Mouse (Mus musculus) midbrain, embryonic 12.5 days (tissue): Measurements from ENCODE around the gene Ice2. TPM values are rescaled to one million over a fixed set of nuclear protein-coding genes. Genes with fewer than 3 reads are reported as not detected.

Experiments
- ATAC-seq: fragments of 200-750 bp; cut with Nextera tagmentation; 2 replicates; pipeline ENCODE4 v1.8.0; 2017; ENCODE audit warnings: low read depth, moderate TSS enrichment, moderate library complexity; ENCODE audit not compliant: low FRiP score
- H3K27ac ChIP-seq: fragments of 300-500 bp; sonication (generic); replicated peaks from 2 replicates; pipeline ENCODE4 v1.5.1; 2016; ENCODE audit warnings: mild to moderate bottlenecking
- H3K27me3 ChIP-seq: fragments of 300-500 bp; sonication (generic); 2 replicates; pipeline ENCODE4 v1.6.1; 2016; ENCODE audit warnings: mild to moderate bottlenecking
- H3K36me3 ChIP-seq: fragments of 300-500 bp; sonication (generic); 2 replicates; pipeline ENCODE4 v1.6.1; 2016
- H3K4me1 ChIP-seq: fragments of 300-500 bp; sonication (generic); 2 replicates; pipeline ENCODE4 v1.6.1; 2016
- H3K4me2 ChIP-seq: fragments of 300-500 bp; sonication (generic); replicated peaks from 2 replicates; pipeline ENCODE4 v1.6.1; 2016; ENCODE audit warnings: mild to moderate bottlenecking, moderate library complexity
- H3K4me3 ChIP-seq: fragments of 300-500 bp; sonication (generic); 2 replicates; pipeline ENCODE4 v1.5.1; 2016; ENCODE audit warnings: mild to moderate bottlenecking
- H3K9ac ChIP-seq: fragments of 300-500 bp; sonication (generic); replicated peaks from 2 replicates; pipeline ENCODE4 v1.6.1; 2016; ENCODE audit warnings: mild to moderate bottlenecking, moderate library complexity
- H3K9me3 ChIP-seq: fragments of 300-500 bp; sonication (generic); 2 replicates; pipeline ENCODE4 v1.6.1; 2016; ENCODE audit warnings: mild to moderate bottlenecking
- WGBS: fragments of 180-500 bp; shearing (Covaris S2); methylation state at CpG from one replicate; pipeline ENCODE4 v1.1.7; 2016; 5-methylcytosine and 5-hydroxymethylcytosine counted together
- polyA plus RNA-seq: library from polyadenylated mRNA; unstranded; fragments of >200 nt; fragmentation: Nextera tagmentation; extraction: Ambion mirVana; gene quantifications from 2 replicates; pipeline ENCODE4 v1.2.1, GENCODE M21; 2016

Ice2 gene
- polyA plus RNA-seq, 1 experiment from 2014 or later = 18.5 TPM

GRCm38 (mm10) chr9:69376982-69377653 is 20.6 kb upstream of the Ice2 start:
- no peaks in the 10 kb centered on the region for H3K9me3 ChIP-seq
- peaks cover 7% of the 10 kb centered on the region; the same call in 1 of the 2 replicates for H3K4me1 ChIP-seq
- ATAC-seq = no peak
- H3K27me3 ChIP-seq = no peaks in the 10 kb centered on the region
- no peak overlapping the region for H3K27ac ChIP-seq
- H3K36me3 ChIP-seq = no peaks in the 10 kb centered on the region; the same call in 1 of the 2 replicates
- H3K4me2 ChIP-seq = no peak overlapping the region
- WGBS = 92% methylated on average over 4 of the region's 4 CpGs
- no peak overlapping the region for H3K4me3 ChIP-seq
- H3K9ac ChIP-seq = no peak overlapping the region

GRCm38 (mm10) chr9:69377654-69378045 is 20.1 kb upstream of the Ice2 start:
- 86% methylated on average over 3 of the region's 3 CpGs for WGBS
- Histone ChIP-seq H3K9me3 (no peaks in the 10 kb centered on the region), H3K4me3 (no peak overlapping the region), H3K36me3 (no peaks in the 10 kb centered on the region; the same call in 1 of the 2 replicates), H3K27me3 (no peaks in the 10 kb centered on the region), H3K4me1 (peaks cover 4% of the 10 kb centered on the region; the same call in 1 of the 2 replicates), H3K27ac (no peak overlapping the region), H3K4me2 (no peak overlapping the region), H3K9ac (no peak overlapping the region)
- no peak for ATAC-seq

- Histone ChIP-seq H3K36me3 (no peaks in the 10 kb centered on the region; the same call in 1 of the 2 replicates), H3K4me1 (no peaks in the 10 kb centered on the region), H3K9me3 (no peaks in the 10 kb centered on the region), H3K27ac (no peak overlapping the region), H3K27me3 (no peaks in the 10 kb centered on the region), H3K4me3 (no peak overlapping the region), H3K4me2 (no peak overlapping the region), H3K9ac (no peak overlapping the region)
- no peak for ATAC-seq
- WGBS = 53% methylated on average over 1 of the region's 1 CpGs
Measured at GRCm38 (mm10) chr9:69380546-69380945, 17.2 kb upstream of the Ice2 start.

GRCm38 (mm10) chr9:69381741-69382140 is 16.0 kb upstream of the Ice2 start:
- Histone ChIP-seq H3K4me1 (no peaks in the 10 kb centered on the region), H3K9me3 (no peaks in the 10 kb centered on the region), H3K27ac (no peak overlapping the region), H3K9ac (no peak overlapping the region), H3K27me3 (no peaks in the 10 kb centered on the region), H3K36me3 (no peaks in the 10 kb centered on the region), H3K4me2 (no peak overlapping the region), H3K4me3 (no peak overlapping the region)
- ATAC-seq = no peak
- 60% methylated on average over 7 of the region's 7 CpGs for WGBS

GRCm38 (mm10) chr9:69384475-69384874 is 13.2 kb upstream of the Ice2 start:
- no peak for ATAC-seq
- Histone ChIP-seq H3K4me3 (no peak overlapping the region), H3K27ac (no peak overlapping the region), H3K4me1 (no peaks in the 10 kb centered on the region), H3K27me3 (no peaks in the 10 kb centered on the region), H3K36me3 (no peaks in the 10 kb centered on the region), H3K4me2 (no peak overlapping the region), H3K9me3 (no peaks in the 10 kb centered on the region), H3K9ac (no peak overlapping the region)
- WGBS = 90% methylated on average over 17 of the region's 17 CpGs

DNA sequence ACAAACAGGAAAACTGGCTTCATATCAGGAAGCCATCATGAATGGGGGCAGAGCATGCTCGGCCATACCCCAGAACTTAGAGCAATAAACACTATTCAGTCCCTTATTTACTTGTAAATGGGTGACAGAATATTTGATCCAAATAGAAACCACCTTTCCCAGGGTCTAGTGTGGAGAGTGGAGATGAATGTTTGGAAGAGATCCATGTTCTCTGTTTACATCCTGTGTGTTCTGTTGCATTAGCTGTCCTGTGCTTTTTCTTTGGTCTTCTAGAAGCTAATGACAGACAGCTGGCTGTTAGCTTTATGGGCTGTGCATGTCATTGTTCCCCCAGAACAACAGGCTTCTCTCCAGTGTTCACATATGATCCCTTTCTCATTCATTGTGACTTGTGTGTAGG is 12.8 kb upstream of the Ice2 start:
- Histone ChIP-seq H3K4me1 (no peaks in the 10 kb centered on the region), H3K4me2 (no peak overlapping the region), H3K9ac (no peak overlapping the region), H3K36me3 (no peaks in the 10 kb centered on the region), H3K4me3 (no peak overlapping the region), H3K27me3 (no peaks in the 10 kb centered on the region), H3K27ac (no peak overlapping the region), H3K9me3 (no peaks in the 10 kb centered on the region)
- no peak for ATAC-seq
- WGBS = 81% methylated on average over 1 of the region's 1 CpGs

- Histone ChIP-seq H3K4me3 (no peak overlapping the region), H3K9me3 (no peaks in the 10 kb centered on the region), H3K27ac (no peak overlapping the region), H3K4me2 (no peak overlapping the region), H3K4me1 (no peaks in the 10 kb centered on the region), H3K27me3 (no peaks in the 10 kb centered on the region), H3K9ac (no peak overlapping the region), H3K36me3 (no peaks in the 10 kb centered on the region)
- ATAC-seq = no peak
- 84% methylated on average over 4 of the region's 4 CpGs for WGBS
Measured at GRCm38 (mm10) chr9:69387296-69387695, 10.4 kb upstream of the Ice2 start.

GRCm38 (mm10) chr9:69390631-69391030 is 7.1 kb upstream of the Ice2 start:
- Histone ChIP-seq H3K9me3 (no peaks in the 10 kb centered on the region), H3K4me1 (no peaks in the 10 kb centered on the region), H3K27ac (no peak overlapping the region), H3K36me3 (no peaks in the 10 kb centered on the region), H3K27me3 (no peaks in the 10 kb centered on the region), H3K4me2 (no peak overlapping the region), H3K9ac (no peak overlapping the region), H3K4me3 (no peak overlapping the region)
- 72% methylated on average over 4 of the region's 4 CpGs for WGBS
- no peak for ATAC-seq

DNA sequence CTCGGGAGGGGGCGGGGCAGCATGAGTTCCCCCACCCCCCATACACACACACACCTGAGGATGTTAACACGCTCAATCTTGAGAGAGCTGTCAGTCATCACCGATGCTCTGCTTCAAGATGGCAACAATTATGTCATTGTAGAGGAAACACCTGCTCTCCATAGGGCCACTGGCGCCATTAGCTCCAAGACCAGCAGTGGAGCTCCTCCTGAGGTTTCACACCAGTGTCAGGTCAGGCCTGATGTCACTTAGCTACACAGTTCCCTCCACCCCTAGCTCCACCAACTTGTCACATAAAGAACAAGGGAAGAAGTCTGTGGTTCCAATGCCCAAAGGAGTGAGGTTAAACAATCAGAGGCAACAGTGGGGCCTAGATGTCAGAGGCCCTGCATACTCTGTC is 3.5 kb upstream of the Ice2 start:
- peaks cover 10% of the 10 kb centered on the region for H3K4me1 ChIP-seq
- no peaks in the 10 kb centered on the region for H3K36me3 ChIP-seq
- no peak overlapping the region for H3K4me3 ChIP-seq
- H3K27me3 ChIP-seq = no peaks in the 10 kb centered on the region
- WGBS = 88% methylated on average over 5 of the region's 5 CpGs
- H3K9ac ChIP-seq = no peak overlapping the region
- H3K4me2 ChIP-seq = no peak overlapping the region
- no peaks in the 10 kb centered on the region for H3K9me3 ChIP-seq
- ATAC-seq = no peak
- H3K27ac ChIP-seq = no peak overlapping the region

DNA sequence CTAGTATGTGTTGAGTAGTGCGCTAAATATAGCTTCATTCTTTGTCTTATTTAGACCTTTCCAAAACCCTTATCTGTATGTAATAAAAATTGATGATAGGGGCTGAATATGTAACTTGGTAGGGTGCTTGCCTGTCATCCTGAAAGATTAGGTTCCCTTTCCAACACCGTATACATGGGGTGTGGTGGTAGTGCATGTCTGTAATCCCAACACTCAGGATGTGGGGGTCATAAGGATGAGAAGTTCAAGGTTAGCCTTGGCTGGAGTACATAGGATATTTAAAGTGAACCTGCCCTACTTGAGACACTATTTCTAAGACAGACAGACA is 310 bp upstream of the Ice2 start:
- peaks cover 10% of the 10 kb centered on the region for H3K4me1 ChIP-seq
- no peaks in the 10 kb centered on the region for H3K9me3 ChIP-seq
- H3K4me3 ChIP-seq = peak overlapping the region; percentile 81
- peak overlapping the region; percentile 94 for H3K4me2 ChIP-seq
- WGBS = 59% methylated on average over 2 of the region's 2 CpGs
- ATAC-seq = peak; percentile 32; the same call in 1 of the 2 replicates
- 0 out of 2 replicates have a peak, but pooled peaks cover 4% of the 10 kb centered on the region for H3K36me3 ChIP-seq
- no peaks in the 10 kb centered on the region for H3K27me3 ChIP-seq
- peak overlapping the region; percentile 82; the same call in 1 of the 2 replicates for H3K9ac ChIP-seq
- H3K27ac ChIP-seq = peak overlapping the region; percentile 90

DNA sequence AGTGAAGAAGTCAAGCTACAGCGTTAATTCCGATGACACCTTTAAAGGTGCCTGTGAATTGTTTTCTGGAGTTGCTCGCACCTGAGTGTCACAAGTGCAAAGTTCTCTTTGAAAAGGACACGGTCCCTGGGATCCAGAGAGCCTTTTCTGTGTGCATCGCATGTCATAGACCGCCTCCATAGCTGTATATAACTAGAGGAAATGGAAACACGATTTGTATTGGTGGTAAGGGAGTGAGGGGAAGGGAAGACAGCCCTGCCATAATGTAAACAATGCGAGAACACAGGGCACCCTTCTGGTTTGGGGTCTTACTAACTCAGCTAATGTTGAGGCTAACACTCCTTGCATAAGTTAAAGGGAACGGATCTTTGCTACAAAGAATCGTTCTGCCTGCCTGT is 746 bp downstream of the Ice2 start:
- Histone ChIP-seq H3K27me3 (no peaks in the 10 kb centered on the region), H3K9me3 (no peaks in the 10 kb centered on the region), H3K9ac (peak overlapping the region; percentile 82), H3K4me1 (peaks cover 10% of the 10 kb centered on the region), H3K4me2 (peak overlapping the region; percentile 94), H3K36me3 (0 out of 2 replicates have a peak, but pooled peaks cover 4% of the 10 kb centered on the region), H3K27ac (peak overlapping the region; percentile 90), H3K4me3 (peak overlapping the region; percentile 81)
- 19% methylated on average over 10 of the region's 10 CpGs for WGBS
- ATAC-seq = no peak

GRCm38 (mm10) chr9:69404671-69405070 is 7.0 kb downstream of the Ice2 start:
- no peak for ATAC-seq
- Histone ChIP-seq H3K27ac (no peak overlapping the region), H3K4me2 (no peak overlapping the region), H3K4me1 (no peaks in the 10 kb centered on the region), H3K27me3 (no peaks in the 10 kb centered on the region), H3K9me3 (no peaks in the 10 kb centered on the region), H3K9ac (no peak overlapping the region), H3K36me3 (peaks cover 6% of the 10 kb centered on the region; the same call in 1 of the 2 replicates), H3K4me3 (no peak overlapping the region)
- WGBS = 79% methylated on average over 6 of the region's 6 CpGs

DNA sequence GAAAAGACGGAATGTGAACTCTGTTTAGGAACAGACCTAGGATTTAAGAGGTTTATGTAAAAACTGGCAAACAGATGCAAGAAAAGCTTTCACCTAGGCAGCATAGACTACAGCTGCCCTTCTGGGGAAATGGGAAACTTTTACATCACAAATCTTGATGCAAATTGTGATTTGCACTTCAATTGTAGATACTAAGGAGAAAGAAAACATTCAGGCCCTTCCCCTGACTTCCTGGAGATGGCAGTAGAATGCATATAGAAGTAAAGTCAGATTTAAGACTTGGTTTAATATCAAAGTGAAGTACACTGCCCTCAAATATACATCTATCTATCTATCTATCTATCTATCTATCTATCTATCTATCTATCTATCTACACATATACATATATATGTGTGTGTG is 21.8 kb downstream of the Ice2 start:
- Histone ChIP-seq H3K27me3 (no peaks in the 10 kb centered on the region), H3K9ac (no peak overlapping the region), H3K4me3 (no peak overlapping the region), H3K4me2 (no peak overlapping the region), H3K27ac (no peak overlapping the region), H3K4me1 (no peaks in the 10 kb centered on the region), H3K9me3 (no peaks in the 10 kb centered on the region), H3K36me3 (peaks cover 32% of the 10 kb centered on the region)
- WGBS = 87% methylated on average over 1 of the region's 1 CpGs
- ATAC-seq = no peak
